Mouse (Mus musculus) midbrain, embryonic 12.5 days (tissue): ENCODE measurements around the gene Cpox. TPM values are rescaled to one million over a fixed set of nuclear protein-coding genes. Genes with fewer than 3 reads are reported as not detected.
A peak's percentile ranks its signal among the peaks of the same experiment; 100 is the strongest.
"Not testable (repeated sequence)": the region's sequence is repeated elsewhere in the genome, so short reads cannot be mapped to it uniquely, and the experiment has no call there.

Experiments used
- ATAC-seq: fragments of 200-750 bp; cut with Nextera tagmentation; 2 replicates; pipeline ENCODE4 v1.8.0; 2017; ENCODE audit warnings: low read depth, moderate TSS enrichment, moderate library complexity; ENCODE audit not compliant: low FRiP score
- H3K27ac ChIP-seq: fragments of 300-500 bp; sonication (generic); replicated peaks from 2 replicates; pipeline ENCODE4 v1.5.1; 2016; ENCODE audit warnings: mild to moderate bottlenecking
- H3K27me3 ChIP-seq: fragments of 300-500 bp; sonication (generic); 2 replicates; pipeline ENCODE4 v1.6.1; 2016; ENCODE audit warnings: mild to moderate bottlenecking
- H3K36me3 ChIP-seq: fragments of 300-500 bp; sonication (generic); 2 replicates; pipeline ENCODE4 v1.6.1; 2016
- H3K4me1 ChIP-seq: fragments of 300-500 bp; sonication (generic); 2 replicates; pipeline ENCODE4 v1.6.1; 2016
- H3K4me2 ChIP-seq: fragments of 300-500 bp; sonication (generic); replicated peaks from 2 replicates; pipeline ENCODE4 v1.6.1; 2016; ENCODE audit warnings: mild to moderate bottlenecking, moderate library complexity
- H3K4me3 ChIP-seq: fragments of 300-500 bp; sonication (generic); 2 replicates; pipeline ENCODE4 v1.5.1; 2016; ENCODE audit warnings: mild to moderate bottlenecking
- H3K9ac ChIP-seq: fragments of 300-500 bp; sonication (generic); replicated peaks from 2 replicates; pipeline ENCODE4 v1.6.1; 2016; ENCODE audit warnings: mild to moderate bottlenecking, moderate library complexity
- H3K9me3 ChIP-seq: fragments of 300-500 bp; sonication (generic); 2 replicates; pipeline ENCODE4 v1.6.1; 2016; ENCODE audit warnings: mild to moderate bottlenecking
- WGBS: fragments of 180-500 bp; shearing (Covaris S2); methylation state at CpG from one replicate; pipeline ENCODE4 v1.1.7; 2016; 5-methylcytosine and 5-hydroxymethylcytosine counted together
- polyA plus RNA-seq: library from polyadenylated mRNA; unstranded; fragments of >200 nt; fragmentation: Nextera tagmentation; extraction: Ambion mirVana; gene quantifications from 2 replicates; pipeline ENCODE4 v1.2.1, GENCODE M21; 2016

Cpox gene
- polyA plus RNA-seq, 1 experiment from 2014 or later = 17.2 TPM

DNA sequence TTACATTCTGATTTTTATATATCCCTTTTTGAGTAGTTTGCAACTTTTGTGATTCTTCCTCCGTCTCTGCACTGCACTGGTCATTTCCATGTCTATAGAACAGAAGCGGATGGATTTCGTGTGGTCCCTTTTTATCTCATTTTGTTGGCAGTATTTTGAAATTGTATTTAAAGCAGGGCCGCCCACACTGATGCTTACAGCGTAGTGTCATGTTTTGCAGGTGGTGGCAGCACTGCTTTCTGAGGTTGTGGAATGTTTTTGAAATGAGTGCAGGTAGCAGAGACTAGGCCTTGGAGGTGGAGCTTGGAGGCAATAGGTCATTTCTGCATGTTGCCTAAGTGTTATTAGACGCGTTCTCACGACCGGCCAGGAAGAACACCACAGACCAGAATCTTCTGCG lies 20.1 kb upstream of the Cpox start:
- no peak overlapping the region for H3K4me2 ChIP-seq
- no peak overlapping the region for H3K4me3 ChIP-seq
- WGBS = 95% methylated on average over 10 of the region's 10 CpGs
- no peak overlapping the region for H3K27ac ChIP-seq
- ATAC-seq = no peak
- no peak overlapping the region for H3K9ac ChIP-seq
- no peaks in the 10 kb centered on the region for H3K27me3 ChIP-seq
- no peaks in the 10 kb centered on the region for H3K9me3 ChIP-seq
- H3K36me3 ChIP-seq = no peaks in the 10 kb centered on the region
- no peaks in the 10 kb centered on the region for H3K4me1 ChIP-seq

DNA sequence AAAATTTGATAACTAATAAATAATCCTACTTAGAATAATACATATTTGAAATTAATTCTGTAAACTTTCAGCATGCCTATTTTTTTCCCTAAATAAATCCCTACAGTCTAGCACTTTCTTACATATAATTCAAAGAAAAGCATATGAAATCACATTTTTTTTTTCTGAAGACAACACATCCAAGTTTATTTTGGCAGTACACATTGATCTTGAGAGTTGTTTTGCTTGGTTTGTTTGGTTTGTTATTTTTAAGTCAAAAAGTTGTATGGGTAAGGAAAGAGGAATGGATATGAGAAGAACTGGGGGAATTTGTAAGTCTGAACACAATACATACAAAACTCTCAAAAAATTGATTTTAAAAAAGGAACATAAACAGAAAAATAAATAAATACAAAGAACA lies 14.3 kb upstream of the Cpox start:
- no peak for ATAC-seq
- Histone ChIP-seq H3K4me3 (no peak overlapping the region), H3K4me2 (no peak overlapping the region), H3K9ac (no peak overlapping the region), H3K27ac (no peak overlapping the region), H3K36me3 (no peaks in the 10 kb centered on the region), H3K4me1 (no peaks in the 10 kb centered on the region), H3K27me3 (no peaks in the 10 kb centered on the region), H3K9me3 (no peaks in the 10 kb centered on the region)

DNA sequence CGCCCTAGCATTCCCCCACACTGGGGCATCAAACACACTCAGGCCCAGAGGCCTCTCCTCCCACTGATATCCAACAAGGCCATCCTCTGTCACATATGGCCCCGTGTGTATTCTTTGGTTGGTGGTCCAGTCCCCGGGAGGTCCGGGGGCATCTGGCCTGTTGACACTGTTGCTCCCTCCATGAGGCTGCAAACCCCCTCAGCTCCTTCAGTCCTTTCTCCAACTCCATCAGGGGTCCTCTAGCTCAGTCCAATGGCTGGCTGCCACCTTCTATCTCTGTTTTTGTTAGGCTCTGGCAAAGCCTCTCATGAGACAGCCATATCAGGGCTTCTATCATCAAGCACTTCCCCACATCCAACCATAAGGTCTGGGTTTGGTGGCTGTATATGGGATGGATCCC lies 13.6 kb upstream of the Cpox start:
- H3K4me1 ChIP-seq = no peaks in the 10 kb centered on the region
- H3K27ac ChIP-seq = no peak overlapping the region
- ATAC-seq = no peak
- H3K36me3 ChIP-seq = no peaks in the 10 kb centered on the region
- no peak overlapping the region for H3K4me3 ChIP-seq
- H3K9ac ChIP-seq = no peak overlapping the region
- no peaks in the 10 kb centered on the region for H3K9me3 ChIP-seq
- 89% methylated on average over 4 of the region's 4 CpGs for WGBS
- H3K27me3 ChIP-seq = no peaks in the 10 kb centered on the region
- H3K4me2 ChIP-seq = no peak overlapping the region

DNA sequence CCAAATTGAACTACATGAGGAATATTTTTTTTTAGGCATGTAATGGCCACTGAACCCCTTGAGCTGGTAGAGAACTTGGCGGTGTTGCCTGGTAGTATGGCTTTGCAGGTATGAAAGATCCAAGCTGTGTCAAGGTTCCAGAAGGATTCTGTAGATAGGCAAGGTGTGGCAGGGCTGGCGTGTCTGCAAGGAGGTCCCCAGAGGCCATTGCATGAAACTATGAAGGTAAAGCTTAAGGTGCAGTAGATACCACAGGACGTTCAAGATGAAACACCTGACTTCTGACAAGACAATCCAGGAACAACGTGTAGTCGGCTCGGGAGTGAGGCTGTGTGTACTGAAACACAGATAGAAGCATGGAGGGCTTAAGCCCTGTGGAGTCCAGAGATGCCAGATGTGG lies 11.4 kb upstream of the Cpox start:
- no peaks in the 10 kb centered on the region for H3K9me3 ChIP-seq
- WGBS = 86% methylated on average over 6 of the region's 6 CpGs
- no peaks in the 10 kb centered on the region for H3K4me1 ChIP-seq
- H3K36me3 ChIP-seq = no peaks in the 10 kb centered on the region
- H3K9ac ChIP-seq = no peak overlapping the region
- H3K27ac ChIP-seq = no peak overlapping the region
- H3K4me2 ChIP-seq = no peak overlapping the region
- no peak overlapping the region for H3K4me3 ChIP-seq
- no peaks in the 10 kb centered on the region for H3K27me3 ChIP-seq
- no peak for ATAC-seq

DNA sequence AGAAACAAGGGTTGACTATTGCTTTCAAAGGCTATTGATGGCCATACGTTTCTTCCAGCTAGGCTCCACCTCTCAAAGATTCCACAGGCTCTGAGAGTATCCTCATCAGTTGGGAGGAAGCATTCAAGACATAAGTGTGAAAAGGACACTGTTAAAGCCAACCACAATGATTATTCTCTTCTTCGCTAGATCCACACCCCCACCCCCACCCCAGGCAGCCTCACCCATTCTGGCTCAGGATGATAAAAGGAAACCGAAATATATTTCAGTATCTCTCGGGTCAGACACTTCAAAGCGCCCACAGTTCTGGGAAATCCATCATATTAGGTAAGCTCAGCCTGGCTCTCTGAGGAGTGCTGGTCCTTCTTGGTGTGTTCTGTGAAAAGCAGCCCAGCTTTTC lies 8.3 kb upstream of the Cpox start:
- H3K4me3 ChIP-seq = no peak overlapping the region
- no peaks in the 10 kb centered on the region for H3K4me1 ChIP-seq
- no peaks in the 10 kb centered on the region for H3K27me3 ChIP-seq
- no peaks in the 10 kb centered on the region for H3K9me3 ChIP-seq
- no peaks in the 10 kb centered on the region for H3K36me3 ChIP-seq
- H3K4me2 ChIP-seq = no peak overlapping the region
- no peak overlapping the region for H3K9ac ChIP-seq
- 80% methylated on average over 5 of the region's 5 CpGs for WGBS
- no peak overlapping the region for H3K27ac ChIP-seq
- no peak for ATAC-seq

GRCm38 (mm10) chr16:58662287-58662791 lies 7.8 kb upstream of the Cpox start:
- Histone ChIP-seq H3K4me2 (no peak overlapping the region), H3K4me3 (no peak overlapping the region), H3K36me3 (no peaks in the 10 kb centered on the region), H3K27me3 (no peaks in the 10 kb centered on the region), H3K9me3 (no peaks in the 10 kb centered on the region), H3K4me1 (no peaks in the 10 kb centered on the region), H3K27ac (no peak overlapping the region), H3K9ac (no peak overlapping the region)
- no peak for ATAC-seq

DNA sequence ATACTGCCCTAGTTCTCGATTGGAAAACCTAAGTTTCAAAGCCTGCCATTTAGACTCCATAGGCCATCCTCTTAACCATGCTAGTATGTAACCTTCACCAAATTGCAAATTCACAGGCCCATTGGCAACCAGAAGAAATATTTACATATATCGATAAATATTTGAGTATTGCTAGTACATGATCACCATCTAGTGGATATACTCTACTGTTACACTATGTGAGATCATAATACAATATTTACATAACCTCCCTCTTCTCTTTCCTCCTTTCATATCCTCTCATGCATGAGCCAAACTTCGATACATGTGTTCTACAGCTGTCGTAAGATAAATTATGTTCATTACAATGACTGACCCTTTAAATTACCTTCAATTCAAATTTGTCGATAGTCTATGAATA lies 7.1 kb upstream of the Cpox start:
- H3K36me3 ChIP-seq = no peaks in the 10 kb centered on the region
- ATAC-seq = 0 out of 2 replicates have a peak, but pooled peaks have one; percentile 34
- H3K4me2 ChIP-seq = no peak overlapping the region
- H3K9ac ChIP-seq = no peak overlapping the region
- H3K4me1 ChIP-seq = no peaks in the 10 kb centered on the region
- WGBS = 84% methylated on average over 5 of the region's 5 CpGs
- no peak overlapping the region for H3K27ac ChIP-seq
- H3K27me3 ChIP-seq = no peaks in the 10 kb centered on the region
- no peaks in the 10 kb centered on the region for H3K9me3 ChIP-seq
- H3K4me3 ChIP-seq = no peak overlapping the region

- H3K9ac ChIP-seq = no peak overlapping the region
- WGBS = 91% methylated on average over 2 of the region's 2 CpGs
Measured at GRCm38 (mm10) chr16:58663816-58664215, 6.3 kb upstream of the Cpox start.

GRCm38 (mm10) chr16:58665137-58665536 lies 5.0 kb upstream of the Cpox start:
- H3K4me3 ChIP-seq, H3K9me3 ChIP-seq, H3K27ac ChIP-seq, ATAC-seq, H3K4me1 ChIP-seq, H3K9ac ChIP-seq, H3K4me2 ChIP-seq, H3K36me3 ChIP-seq, H3K27me3 ChIP-seq: not testable (repeated sequence)

More at GRCm38 (mm10) chr16:58663816-58664215, 6.3 kb upstream of the Cpox start:
- H3K27ac ChIP-seq = no peak overlapping the region
- no peaks in the 10 kb centered on the region for H3K9me3 ChIP-seq
- H3K4me3 ChIP-seq = no peak overlapping the region
- no peaks in the 10 kb centered on the region for H3K27me3 ChIP-seq
- no peaks in the 10 kb centered on the region for H3K4me1 ChIP-seq
- no peak for ATAC-seq
- no peak overlapping the region for H3K4me2 ChIP-seq
- no peaks in the 10 kb centered on the region for H3K36me3 ChIP-seq

- not testable (repeated sequence) for H3K9me3 ChIP-seq, H3K9ac ChIP-seq, H3K27me3 ChIP-seq, H3K4me1 ChIP-seq, H3K27ac ChIP-seq, H3K4me2 ChIP-seq, ATAC-seq, H3K36me3 ChIP-seq, H3K4me3 ChIP-seq
- 83% methylated on average over 3 of the region's 3 CpGs for WGBS
Measured at GRCm38 (mm10) chr16:58666681-58667080, 3.4 kb upstream of the Cpox start.

DNA sequence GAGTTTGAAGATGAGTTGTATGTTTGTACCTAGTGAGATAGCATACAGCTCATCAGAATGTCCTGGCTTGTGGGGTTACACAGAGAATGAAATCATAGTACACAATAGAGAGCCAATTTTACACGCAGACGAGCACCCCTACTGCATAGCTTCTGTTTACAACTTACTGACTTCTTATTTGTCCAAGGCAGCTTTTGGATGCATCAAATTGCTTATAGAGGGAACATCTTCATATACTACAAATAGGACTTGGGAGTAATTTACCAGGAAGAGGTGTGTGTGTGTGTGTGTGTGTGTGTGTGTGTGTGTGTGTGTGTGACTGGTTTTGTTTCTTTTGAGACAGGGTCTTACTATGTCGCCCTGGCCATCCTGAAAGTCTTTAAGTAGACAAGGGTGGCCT lies 1.5 kb upstream of the Cpox start:
- H3K36me3 ChIP-seq = peaks cover under 1% of the 10 kb centered on the region; the same call in 1 of the 2 replicates
- H3K4me3 ChIP-seq = no peak overlapping the region
- 0 out of 2 replicates have a peak, but pooled peaks cover 7% of the 10 kb centered on the region for H3K4me1 ChIP-seq
- H3K27me3 ChIP-seq = no peaks in the 10 kb centered on the region
- no peak overlapping the region for H3K9ac ChIP-seq
- H3K27ac ChIP-seq = no peak overlapping the region
- WGBS = 86% methylated on average over 3 of the region's 3 CpGs
- H3K9me3 ChIP-seq = no peaks in the 10 kb centered on the region
- no peak overlapping the region for H3K4me2 ChIP-seq
- no peak for ATAC-seq

DNA sequence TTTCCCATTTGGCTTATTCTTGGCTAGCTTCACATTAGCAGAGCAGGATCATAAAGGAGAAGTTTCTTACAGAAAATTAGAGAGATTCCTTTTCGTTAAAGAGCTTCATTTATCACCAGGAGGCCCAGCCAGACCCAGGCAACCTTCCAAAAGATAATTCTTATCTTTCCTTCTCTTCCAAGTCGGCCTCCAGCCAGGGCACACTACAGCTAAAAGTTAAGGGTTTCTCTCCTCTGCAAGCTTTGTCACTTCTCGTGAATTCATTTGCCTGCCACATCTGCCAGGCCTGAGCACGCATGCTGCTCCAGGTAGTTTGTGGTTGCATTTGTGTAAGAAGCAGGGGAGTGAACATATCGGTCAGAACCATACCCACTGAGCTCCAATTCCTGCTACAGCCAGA lies 828 bp upstream of the Cpox start:
- no peak overlapping the region for H3K4me3 ChIP-seq
- H3K36me3 ChIP-seq = peaks cover 7% of the 10 kb centered on the region
- H3K9me3 ChIP-seq = no peaks in the 10 kb centered on the region
- H3K4me2 ChIP-seq = peak overlapping the region; percentile 82
- H3K9ac ChIP-seq = no peak overlapping the region
- no peak overlapping the region for H3K27ac ChIP-seq
- 64% methylated on average over 5 of the region's 5 CpGs for WGBS
- no peak for ATAC-seq
- H3K27me3 ChIP-seq = no peaks in the 10 kb centered on the region
- 0 out of 2 replicates have a peak, but pooled peaks cover 7% of the 10 kb centered on the region for H3K4me1 ChIP-seq

DNA sequence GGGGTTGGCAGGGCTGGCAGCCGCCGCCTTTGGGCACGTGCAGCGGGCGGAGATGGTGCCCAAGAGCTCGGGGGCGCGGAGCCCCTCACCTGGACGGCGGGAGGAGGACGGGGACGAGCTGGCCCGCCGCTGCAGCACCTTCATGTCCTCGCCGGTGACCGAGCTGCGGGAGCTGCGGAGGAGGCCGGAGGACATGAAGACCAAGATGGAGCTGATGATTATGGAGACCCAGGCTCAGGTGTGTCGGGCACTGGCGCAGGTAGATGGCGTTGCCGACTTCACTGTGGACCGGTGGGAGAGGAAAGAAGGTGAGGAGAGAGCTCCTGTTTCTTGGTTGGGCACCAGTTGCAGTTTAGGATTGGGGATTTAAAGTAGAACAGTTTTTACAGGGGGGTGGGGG lies 551 bp downstream of the Cpox start:
- Histone ChIP-seq H3K9me3 (no peaks in the 10 kb centered on the region), H3K27me3 (no peaks in the 10 kb centered on the region), H3K36me3 (peaks cover 18% of the 10 kb centered on the region), H3K4me1 (0 out of 2 replicates have a peak, but pooled peaks cover 7% of the 10 kb centered on the region), H3K4me3 (peak overlapping the region; percentile 73), H3K9ac (peak overlapping the region; percentile 71), H3K4me2 (peak overlapping the region; percentile 82), H3K27ac (peak overlapping the region; percentile 78)
- no peak for ATAC-seq
- under 1% methylated on average over 25 of the region's 25 CpGs for WGBS
